Mouse (Mus musculus) E14TG2a.4 (cell line): ENCODE measurements around the gene Gm49711.

ENCODE experiments used
- CTCF ChIP-seq: conservative IDR thresholded peaks from 2 replicates; pipeline ENCODE4 v1.5.1; 2014; ENCODE audit warnings: low read length
- NANOG ChIP-seq: IDR thresholded peaks from 2 replicates; pipeline ENCODE4 v1.6.1; 2014; ENCODE audit warnings: borderline replicate concordance, low read length, mixed read lengths
- POU5F1 ChIP-seq: IDR thresholded peaks from 2 replicates; pipeline ENCODE4 v1.6.1; 2014; ENCODE audit warnings: low read length, borderline replicate concordance

GRCm38 (mm10) chr16:92129843-92130242 is 71.7 kb downstream of the Gm49711 start:
- TF ChIP-seq CTCF (no peak), NANOG (no peak), POU5F1 (no peak)
